Mouse (Mus musculus): ENCODE results near the gene Rnft2. TPM values are rescaled to one million over a fixed set of nuclear protein-coding genes. Genes with fewer than 3 reads are reported as not detected.

Gene Rnft2
- polyA plus RNA-seq, 1 experiment from 2014 or later, result 11.1 TPM

- peaks cover 15% of the 10 kb centered on the region for H3K4me1 ChIP-seq (replicated peaks; ENCODE audit: control insufficient read depth, insufficient read depth, low read length)
- peak; percentile 34; the same call in 1 of the 2 replicates for ATAC-seq
- no peaks in the 10 kb centered on the region for H3K27me3 ChIP-seq (replicated peaks; ENCODE audit: control insufficient read depth, insufficient read depth, low read length)
- no peak overlapping the region for H3K4me3 ChIP-seq (replicated peaks; ENCODE audit: low read length)
- no peaks in the 10 kb centered on the region for H3K9me3 ChIP-seq (ENCODE audit: control insufficient read depth, low read length)
- H3K27ac ChIP-seq (ENCODE audit: low read length), result peak overlapping the region; percentile 21; the same call in 1 of the 2 replicates
- WGBS, result 50% methylated on average over 13 of the region's 13 CpGs
- H3K4me2 ChIP-seq (ENCODE audit: low read length), result no peak overlapping the region
- H3K36me3 ChIP-seq (ENCODE audit: control insufficient read depth, insufficient read depth), result peaks cover under 1% of the 10 kb centered on the region; the same call in 1 of the 2 replicates
- H3K9ac ChIP-seq (replicated peaks; ENCODE audit: low read depth, low read length), result no peak overlapping the region
These were observed 47.5 kb downstream of the Rnft2 start for GRCm38 (mm10) chr5:118197421-118197820.

DNA sequence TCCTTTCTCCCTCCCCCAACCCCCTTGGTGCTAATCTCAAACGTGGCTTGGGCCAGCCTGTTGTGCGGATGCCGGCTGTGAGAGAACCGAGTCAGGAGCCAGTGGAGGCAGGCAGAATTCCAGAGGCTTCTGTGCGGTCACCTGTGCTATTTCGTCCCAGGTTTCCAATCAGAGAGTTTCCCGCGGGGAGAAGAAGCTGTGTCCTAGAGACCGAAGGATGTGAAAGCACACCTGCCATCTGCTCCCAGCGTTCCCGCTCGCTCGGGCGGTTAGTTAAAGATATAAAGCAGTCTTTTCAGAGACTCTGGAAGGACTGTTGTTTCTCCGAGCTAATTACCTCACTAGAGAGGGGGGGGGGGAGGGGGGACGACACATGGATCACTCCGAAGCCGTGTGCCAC, 52.7 kb downstream of the Rnft2 start:
- Histone ChIP-seq H3K36me3 (ENCODE audit: control insufficient read depth, insufficient read depth) (no peaks in the 10 kb centered on the region), H3K4me3 (replicated peaks; ENCODE audit: low read length) (no peak overlapping the region), H3K9ac (replicated peaks; ENCODE audit: low read depth, low read length) (no peak overlapping the region), H3K4me2 (ENCODE audit: low read length) (peak overlapping the region; percentile 9; the same call in 1 of the 2 replicates), H3K27me3 (replicated peaks; ENCODE audit: control insufficient read depth, insufficient read depth, low read length) (no peaks in the 10 kb centered on the region), H3K9me3 (ENCODE audit: control insufficient read depth, low read length) (no peaks in the 10 kb centered on the region), H3K4me1 (replicated peaks; ENCODE audit: control insufficient read depth, insufficient read depth, low read length) (peaks cover 18% of the 10 kb centered on the region), H3K27ac (ENCODE audit: low read length) (no peak overlapping the region)
- 8% methylated on average over 16 of the region's 18 CpGs for WGBS
- no peak for ATAC-seq

- Histone ChIP-seq H3K9ac (replicated peaks; ENCODE audit: low read depth, low read length) (no peak overlapping the region), H3K4me1 (replicated peaks; ENCODE audit: control insufficient read depth, insufficient read depth, low read length) (peaks cover 18% of the 10 kb centered on the region), H3K27ac (ENCODE audit: low read length) (no peak overlapping the region), H3K4me3 (replicated peaks; ENCODE audit: low read length) (no peak overlapping the region), H3K27me3 (replicated peaks; ENCODE audit: control insufficient read depth, insufficient read depth, low read length) (no peaks in the 10 kb centered on the region), H3K9me3 (ENCODE audit: control insufficient read depth, low read length) (no peaks in the 10 kb centered on the region), H3K36me3 (ENCODE audit: control insufficient read depth, insufficient read depth) (no peaks in the 10 kb centered on the region), H3K4me2 (ENCODE audit: low read length) (no peak overlapping the region)
- 86% methylated on average over 9 of the region's 9 CpGs for WGBS
- no peak for ATAC-seq
These were observed 54.4 kb downstream of the Rnft2 start for GRCm38 (mm10) chr5:118190491-118190890.

- Histone ChIP-seq H3K9ac (replicated peaks; ENCODE audit: low read depth, low read length) (no peak overlapping the region), H3K4me3 (replicated peaks; ENCODE audit: low read length) (no peak overlapping the region), H3K36me3 (ENCODE audit: control insufficient read depth, insufficient read depth) (no peaks in the 10 kb centered on the region), H3K27ac (ENCODE audit: low read length) (no peak overlapping the region), H3K4me1 (replicated peaks; ENCODE audit: control insufficient read depth, insufficient read depth, low read length) (peaks cover 18% of the 10 kb centered on the region), H3K9me3 (ENCODE audit: control insufficient read depth, low read length) (no peaks in the 10 kb centered on the region), H3K27me3 (replicated peaks; ENCODE audit: control insufficient read depth, insufficient read depth, low read length) (no peaks in the 10 kb centered on the region), H3K4me2 (ENCODE audit: low read length) (no peak overlapping the region)
- ATAC-seq, result no peak
- 47% methylated on average over 6 of the region's 6 CpGs for WGBS
These were observed 56.6 kb downstream of the Rnft2 start for GRCm38 (mm10) chr5:118188356-118188755.

DNA sequence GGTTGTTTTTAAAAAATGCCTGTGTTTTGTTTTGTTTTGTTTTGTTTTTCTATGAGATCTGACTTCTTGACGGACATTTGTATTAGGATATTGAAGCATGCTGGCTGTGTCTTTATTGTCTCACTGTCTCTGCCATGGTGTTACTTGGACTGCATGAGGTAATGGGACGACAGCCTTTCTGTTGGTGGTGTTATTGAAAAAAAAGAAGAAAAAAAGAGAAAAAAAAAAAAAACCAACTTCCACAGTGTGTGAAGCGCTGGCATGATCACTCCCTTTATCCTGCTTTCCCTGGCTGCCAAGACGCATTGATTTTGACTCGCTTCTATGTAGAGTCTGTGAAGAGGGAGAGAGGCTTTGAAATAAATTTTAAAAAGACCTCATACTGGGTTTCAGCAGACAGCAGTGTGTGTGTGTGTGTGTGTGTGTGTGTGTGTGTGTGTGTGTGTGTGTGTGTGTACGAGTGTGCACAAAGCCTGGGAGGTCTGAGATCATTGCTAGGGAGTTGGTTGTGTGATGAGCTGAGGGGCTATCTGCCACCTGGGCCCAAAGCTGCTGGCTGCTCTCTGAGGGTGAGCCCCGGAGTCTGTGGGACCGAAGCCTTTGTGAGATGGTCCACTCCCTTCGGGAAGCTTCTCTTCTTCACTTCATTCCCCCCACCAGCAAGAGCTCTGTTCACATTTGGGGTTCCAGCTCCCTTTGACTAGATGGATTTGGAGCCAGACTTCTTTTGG, 57.8 kb downstream of the Rnft2 start:
- no peak overlapping the region for H3K9ac ChIP-seq (replicated peaks; ENCODE audit: low read depth, low read length)
- no peaks in the 10 kb centered on the region for H3K36me3 ChIP-seq (ENCODE audit: control insufficient read depth, insufficient read depth)
- no peak overlapping the region for H3K4me2 ChIP-seq (ENCODE audit: low read length)
- 37% methylated on average over 9 of the region's 9 CpGs for WGBS
- H3K27ac ChIP-seq (ENCODE audit: low read length), result peak overlapping the region; percentile 37; the same call in 1 of the 2 replicates
- peaks cover 10% of the 10 kb centered on the region for H3K4me1 ChIP-seq (replicated peaks; ENCODE audit: control insufficient read depth, insufficient read depth, low read length)
- no peaks in the 10 kb centered on the region for H3K9me3 ChIP-seq (ENCODE audit: control insufficient read depth, low read length)
- no peak overlapping the region for H3K4me3 ChIP-seq (replicated peaks; ENCODE audit: low read length)
- no peaks in the 10 kb centered on the region for H3K27me3 ChIP-seq (replicated peaks; ENCODE audit: control insufficient read depth, insufficient read depth, low read length)
- ATAC-seq, result peak; percentile 66

DNA sequence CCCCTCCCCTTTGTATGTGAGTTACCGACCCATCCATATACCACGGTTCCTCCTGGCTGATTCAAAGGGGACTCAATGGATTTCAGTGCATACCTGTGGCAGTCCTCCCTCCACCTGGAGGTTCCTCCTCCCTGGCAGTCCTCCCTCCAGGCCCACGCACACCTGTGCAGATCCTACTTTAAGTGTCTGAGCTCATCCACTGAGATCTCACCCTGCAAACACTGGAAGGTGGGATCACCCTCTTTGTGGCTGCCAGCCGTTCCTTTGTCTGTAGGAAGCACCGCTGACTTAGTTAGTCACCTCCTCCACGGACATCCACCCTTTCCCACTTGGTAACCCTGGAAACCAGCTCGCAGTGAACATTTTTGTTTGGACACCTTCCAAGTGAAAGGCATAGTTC, 67.3 kb downstream of the Rnft2 start:
- Histone ChIP-seq H3K27ac (ENCODE audit: low read length) (no peak overlapping the region), H3K9me3 (ENCODE audit: control insufficient read depth, low read length) (peaks cover 5% of the 10 kb centered on the region; the same call in 1 of the 2 replicates), H3K36me3 (ENCODE audit: control insufficient read depth, insufficient read depth) (no peaks in the 10 kb centered on the region), H3K9ac (replicated peaks; ENCODE audit: low read depth, low read length) (no peak overlapping the region), H3K4me2 (ENCODE audit: low read length) (no peak overlapping the region), H3K4me1 (replicated peaks; ENCODE audit: control insufficient read depth, insufficient read depth, low read length) (peaks cover 8% of the 10 kb centered on the region), H3K4me3 (replicated peaks; ENCODE audit: low read length) (no peak overlapping the region), H3K27me3 (replicated peaks; ENCODE audit: control insufficient read depth, insufficient read depth, low read length) (peaks cover 19% of the 10 kb centered on the region)
- 71% methylated on average over 7 of the region's 7 CpGs for WGBS
- ATAC-seq, result no peak

DNA sequence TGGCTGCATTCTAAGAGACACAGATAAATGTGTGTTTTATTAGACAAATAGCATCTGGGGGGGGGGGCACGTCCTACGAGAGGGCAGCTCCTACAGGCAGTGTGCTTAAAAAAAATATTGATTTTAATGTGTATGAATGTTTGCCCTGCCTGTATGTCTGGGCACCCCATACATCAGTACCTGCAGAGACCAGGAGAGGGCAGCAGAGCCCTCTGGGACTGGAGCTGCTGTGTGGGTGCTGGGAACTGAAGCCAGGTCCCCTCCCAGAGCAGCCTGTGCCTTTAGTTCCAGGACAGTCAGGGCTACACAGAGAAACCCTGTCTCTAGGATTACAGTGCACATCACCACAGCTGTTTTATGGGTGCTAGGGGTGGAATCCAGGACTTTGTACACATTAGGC, 69.8 kb downstream of the Rnft2 start:
- Histone ChIP-seq H3K4me3 (replicated peaks; ENCODE audit: low read length) (no peak overlapping the region), H3K36me3 (ENCODE audit: control insufficient read depth, insufficient read depth) (no peaks in the 10 kb centered on the region), H3K27me3 (replicated peaks; ENCODE audit: control insufficient read depth, insufficient read depth, low read length) (peaks cover 34% of the 10 kb centered on the region), H3K4me2 (ENCODE audit: low read length) (no peak overlapping the region), H3K9me3 (ENCODE audit: control insufficient read depth, low read length) (peaks cover 5% of the 10 kb centered on the region; the same call in 1 of the 2 replicates), H3K4me1 (replicated peaks; ENCODE audit: control insufficient read depth, insufficient read depth, low read length) (peaks cover 25% of the 10 kb centered on the region), H3K27ac (ENCODE audit: low read length) (no peak overlapping the region), H3K9ac (replicated peaks; ENCODE audit: low read depth, low read length) (no peak overlapping the region)
- ATAC-seq, result no peak
- WGBS, result 31% methylated on average over 2 of the region's 2 CpGs

- H3K4me3 ChIP-seq (replicated peaks; ENCODE audit: low read length), result peak overlapping the region; percentile 20; the same call in 1 of the 2 replicates
- H3K27ac ChIP-seq (ENCODE audit: low read length), result no peak overlapping the region
- H3K9ac ChIP-seq (replicated peaks; ENCODE audit: low read depth, low read length), result no peak overlapping the region
- peaks cover 28% of the 10 kb centered on the region for H3K4me1 ChIP-seq (replicated peaks; ENCODE audit: control insufficient read depth, insufficient read depth, low read length)
- H3K27me3 ChIP-seq (replicated peaks; ENCODE audit: control insufficient read depth, insufficient read depth, low read length), result peaks cover 36% of the 10 kb centered on the region
- H3K4me2 ChIP-seq (ENCODE audit: low read length), result peak overlapping the region; percentile 35
- ATAC-seq, result no peak
- no peaks in the 10 kb centered on the region for H3K36me3 ChIP-seq (ENCODE audit: control insufficient read depth, insufficient read depth)
- under 1% methylated on average over 22 of the region's 22 CpGs for WGBS
- peaks cover 5% of the 10 kb centered on the region; the same call in 1 of the 2 replicates for H3K9me3 ChIP-seq (ENCODE audit: control insufficient read depth, low read length)
These were observed 70.5 kb downstream of the Rnft2 start for GRCm38 (mm10) chr5:118174310-118175009.

- Histone ChIP-seq H3K36me3 (ENCODE audit: control insufficient read depth, insufficient read depth) (no peaks in the 10 kb centered on the region), H3K27me3 (replicated peaks; ENCODE audit: control insufficient read depth, insufficient read depth, low read length) (peaks cover 53% of the 10 kb centered on the region), H3K27ac (ENCODE audit: low read length) (no peak overlapping the region), H3K9ac (replicated peaks; ENCODE audit: low read depth, low read length) (peak overlapping the region; percentile 12; the same call in 1 of the 2 replicates), H3K4me3 (replicated peaks; ENCODE audit: low read length) (peak overlapping the region; percentile 40), H3K4me2 (ENCODE audit: low read length) (peak overlapping the region; percentile 57), H3K4me1 (replicated peaks; ENCODE audit: control insufficient read depth, insufficient read depth, low read length) (peaks cover 32% of the 10 kb centered on the region), H3K9me3 (ENCODE audit: control insufficient read depth, low read length) (peaks cover 5% of the 10 kb centered on the region; the same call in 1 of the 2 replicates)
- no peak for ATAC-seq
- WGBS, result under 1% methylated on average over 27 of the region's 27 CpGs
These were observed 72.7 kb downstream of the Rnft2 start for GRCm38 (mm10) chr5:118172078-118172723.
